10 mouse cellular contexts compared by ENCODE assay signal in genomic region chr5:140565451-140565850, GRCm38 (mm10). TPM values are rescaled to one million over a fixed set of nuclear protein-coding genes. Genes with fewer than 3 reads are reported as not detected.
A peak's percentile ranks its signal among the peaks of the same experiment; 100 is the strongest.
DNase-seq lines count a peak whose midpoint lies in the region; ATAC-seq and TF ChIP-seq lines count a peak whose summit lies in the region.
"Had no signal": no experiment of that assay in that cellular context is flagged by ENCODE, and none has a peak within 500 bp of the region (broad histone marks: within the 10 kb centered on the region; RNA-seq: fewer than 3 reads in every experiment).

No protein-coding gene starts in this region.

- intact Hi-C loops in heart, postnatal 10 days (cut with DNase I), result no loop called here
- intact Hi-C loops in left cerebral cortex, postnatal 4 days (cut with DNase I), result no loop called here

- peak overlapping the region; percentile 68; the same call in 1 of the 2 replicates for H3K27ac ChIP-seq in kidney, embryonic 16.5 days (ENCODE audit: low read length)
- no peak overlapping the region for H3K27ac ChIP-seq in kidney, adult 2 months (ENCODE audit: insufficient read depth, low read depth, low read length)
- 0 out of 2 replicates have a peak overlapping the region, but pooled peaks have one; percentile 8 for H3K27ac ChIP-seq in forebrain, embryonic 15.5 days (replicated peaks)
- H3K27ac ChIP-seq: embryonic facial prominence, embryonic 12.5 days had no signal

- 50% methylated on average over 5 of the region's 5 CpGs for WGBS in kidney, embryonic 16.5 days
- 60% methylated on average over 5 of the region's 5 CpGs for WGBS in kidney, adult 2 months
- 20% methylated on average over 5 of the region's 5 CpGs for WGBS in forebrain, embryonic 15.5 days

- peak; percentile 76 for ATAC-seq in kidney, embryonic 16.5 days (ENCODE audit: low FRiP score, low TSS enrichment)
- peak; percentile 56; the same call in 1 of the 2 replicates for ATAC-seq in forebrain, embryonic 15.5 days (replicated peaks)

- H3K36me3 ChIP-seq in kidney, embryonic 16.5 days (ENCODE audit: insufficient read depth, low read length), result no peaks in the 10 kb centered on the region
- no peaks in the 10 kb centered on the region for H3K36me3 ChIP-seq in kidney, adult 2 months (ENCODE audit: control insufficient read depth, insufficient read depth, low read length)
- no peaks in the 10 kb centered on the region for H3K36me3 ChIP-seq in forebrain, embryonic 15.5 days
- H3K36me3 ChIP-seq: embryonic facial prominence, embryonic 12.5 days had no signal

- no peak for TF ChIP-seq POLR2A in kidney, adult 2 months (IDR thresholded peaks at IDR 0.05; ENCODE audit: low read depth, low read length)

- DNase-seq in kidney, adult 2 months, result no peak
- peak; percentile 47 for DNase-seq in NIH3T3 (ENCODE audit: low read depth)
- peak; percentile 82 to 83 for DNase-seq in heart, postnatal 10 days
- DNase-seq in left cerebral cortex, postnatal 4 days, result peak; percentile 55
- DNase-seq in spleen, postnatal 10 days (ENCODE audit: low spot score in 2 of 2), result no peak
- no peak for DNase-seq in MN1 (ENCODE audit: low spot score)

- H3K9me3 ChIP-seq in kidney, embryonic 16.5 days (ENCODE audit: low read length), result no peaks in the 10 kb centered on the region
- H3K9me3 ChIP-seq in forebrain, embryonic 15.5 days, result no peaks in the 10 kb centered on the region
- H3K9me3 ChIP-seq: embryonic facial prominence, embryonic 12.5 days had no signal

- H3K27me3 ChIP-seq in kidney, embryonic 16.5 days (ENCODE audit: insufficient read depth, low read length), result no peaks in the 10 kb centered on the region
- no peaks in the 10 kb centered on the region for H3K27me3 ChIP-seq in kidney, adult 2 months (replicated peaks; ENCODE audit: control insufficient read depth, insufficient read depth, low read length)
- H3K27me3 ChIP-seq in forebrain, embryonic 15.5 days, result no peaks in the 10 kb centered on the region
- H3K27me3 ChIP-seq: embryonic facial prominence, embryonic 12.5 days had no signal

- no peak overlapping the region for H3K4me2 ChIP-seq in kidney, embryonic 16.5 days (replicated peaks; ENCODE audit: low read depth, low read length)
- H3K4me2 ChIP-seq in forebrain, embryonic 15.5 days (replicated peaks), result no peak overlapping the region
- H3K4me2 ChIP-seq: embryonic facial prominence, embryonic 12.5 days had no signal

- no peak overlapping the region for H3K9ac ChIP-seq in kidney, embryonic 16.5 days (replicated peaks; ENCODE audit: low read length)
- H3K9ac ChIP-seq in forebrain, embryonic 15.5 days (replicated peaks), result no peak overlapping the region
- H3K9ac ChIP-seq: embryonic facial prominence, embryonic 12.5 days had no signal

- no peak for TF ChIP-seq CTCF in kidney, adult 2 months (conservative IDR thresholded peaks at IDR 0.05; ENCODE audit: insufficient read depth, insufficient read length, low read depth, low read length)

- peaks cover 28% of the 10 kb centered on the region for H3K4me1 ChIP-seq in kidney, embryonic 16.5 days (ENCODE audit: insufficient read depth, low read length)
- no peaks in the 10 kb centered on the region for H3K4me1 ChIP-seq in kidney, adult 2 months (ENCODE audit: control insufficient read depth, insufficient read depth, low read length)
- peaks cover 6% of the 10 kb centered on the region; the same call in 1 of the 2 replicates for H3K4me1 ChIP-seq in forebrain, embryonic 15.5 days

- H3K4me3 ChIP-seq in kidney, embryonic 16.5 days (ENCODE audit: low read length), result no peak overlapping the region
- H3K4me3 ChIP-seq in kidney, adult 2 months (ENCODE audit: insufficient read depth, low read depth, low read length), result no peak overlapping the region
- H3K4me3 ChIP-seq in forebrain, embryonic 15.5 days, result no peak overlapping the region
- H3K4me3 ChIP-seq: embryonic facial prominence, embryonic 12.5 days had no signal

RNA-seq across cellular contexts. Expression of gene Grifin, which starts 0.6 kb away (rescaled TPM):
- 0.27 TPM in 1 of 2 replicates, not detected in the other for polyA plus RNA-seq in kidney, embryonic 16.5 days (2015; fragmentation: Nextera tagmentation; extraction: Ambion mirVana)
- not detected in 2 replicates for polyA plus RNA-seq in kidney, adult 2 months (2012; rRNA removed)
- polyA plus RNA-seq in forebrain, embryonic 15.5 days (2015; fragmentation: Nextera tagmentation; extraction: Ambion mirVana), result 0.33 TPM in 1 of 2 replicates, not detected in the other
- not detected for total RNA-seq in heart, postnatal 10 days (2021)
- not detected for total RNA-seq in left cerebral cortex, postnatal 4 days (2021)
- total RNA-seq: liver, adult 2 months had no signal
- polyA plus RNA-seq: liver, adult 2 months had no signal

RNA-seq across cellular contexts. Expression of gene Lfng, which starts 41.7 kb away (rescaled TPM):
- polyA plus RNA-seq in kidney, embryonic 16.5 days (2015; fragmentation: Nextera tagmentation; extraction: Ambion mirVana), result 36.3 and 38.9 TPM in 2 replicates
- polyA plus RNA-seq in kidney, adult 2 months (2012; rRNA removed), result 37.8 and 43.3 TPM in 2 replicates
- polyA plus RNA-seq in forebrain, embryonic 15.5 days (2015; fragmentation: Nextera tagmentation; extraction: Ambion mirVana), result 25.7 and 28.8 TPM in 2 replicates
- 10 to 100 TPM; 14.1 to 15.7 TPM for total RNA-seq in heart, postnatal 10 days (2021)
- total RNA-seq in left cerebral cortex, postnatal 4 days (2021), result 10 to 100 TPM; 19.7 to 20.7 TPM

Comparison
In these comparisons a context has a peak if more than half of its experiments do, and no peak if none do; other contexts are left out.
1. DNase-seq: peak in NIH3T3 (single experiment), heart, postnatal 10 days (2 of 2) and left cerebral cortex, postnatal 4 days (single experiment); none in kidney, adult 2 months (single experiment), spleen, postnatal 10 days (0 of 2) and MN1 (single experiment).